Mouse (Mus musculus) liver, embryonic 11.5 days (tissue): ENCODE measurements around the gene Paqr3. TPM values are rescaled to one million over a fixed set of nuclear protein-coding genes. Genes with fewer than 3 reads are reported as not detected.

ENCODE experiments used
- ATAC-seq: fragments of 200-750 bp; cut with Nextera tagmentation; replicated peaks from 2 replicates; pipeline ENCODE4 v1.8.0; 2017; ENCODE audit warnings: moderate number of reproducible peaks, mild to moderate bottlenecking, moderate TSS enrichment, moderate library complexity; ENCODE audit not compliant: low FRiP score
- DNase-seq: peaks from one replicate; pipeline ENCODE4 v3.0.0-alpha.2; 2017; ENCODE audit warnings: low spot score
- H3K27ac ChIP-seq: fragments of 300-500 bp; sonication (generic); 2 replicates; pipeline ENCODE4 v1.5.1; 2014; ENCODE audit warnings: mild to moderate bottlenecking, low read depth, low read length, control low read depth
- H3K27me3 ChIP-seq: fragments of 300-500 bp; sonication (generic); replicated peaks from 2 replicates; pipeline ENCODE4 v1.6.1; 2014; ENCODE audit warnings: low read length, mixed read lengths; ENCODE audit not compliant: control insufficient read depth, insufficient read depth
- H3K36me3 ChIP-seq: fragments of 300-500 bp; sonication (generic); 2 replicates; pipeline ENCODE4 v1.6.1; 2014; ENCODE audit warnings: mild to moderate bottlenecking, low read length, moderate library complexity, mixed read lengths; ENCODE audit not compliant: control insufficient read depth, insufficient read depth
- H3K4me1 ChIP-seq: fragments of 300-500 bp; sonication (generic); replicated peaks from 2 replicates; pipeline ENCODE4 v1.6.1; 2014; ENCODE audit warnings: low read length, mixed read lengths; ENCODE audit not compliant: control insufficient read depth, insufficient read depth
- H3K4me2 ChIP-seq: fragments of 300-500 bp; sonication (generic); 2 replicates; pipeline ENCODE4 v1.6.1; 2014; ENCODE audit warnings: mild to moderate bottlenecking, control low read depth, moderate library complexity
- H3K4me3 ChIP-seq: fragments of 300-500 bp; sonication (generic); 2 replicates; pipeline ENCODE4 v1.5.1; 2014; ENCODE audit warnings: low read depth, low read length, control low read depth
- H3K9ac ChIP-seq: fragments of 300-500 bp; sonication (generic); 2 replicates; pipeline ENCODE4 v1.6.1; 2014; ENCODE audit warnings: low read depth, low read length, control low read depth
- H3K9me3 ChIP-seq: fragments of 300-500 bp; sonication (generic); 2 replicates; pipeline ENCODE4 v1.6.1; 2016; ENCODE audit warnings: low read length, inconsistent platforms, mixed read lengths; ENCODE audit not compliant: control insufficient read depth
- WGBS: fragments of 180-500 bp; shearing (Covaris S2); extraction: QIAGEN DNeasy Blood & Tissue Kit; methylation state at CpG from one replicate; pipeline ENCODE4 v1.1.7; 2014; 5-methylcytosine and 5-hydroxymethylcytosine counted together
- polyA plus RNA-seq: library from polyadenylated mRNA; unstranded; fragments of >200 nt; fragmentation: Nextera tagmentation; extraction: Ambion mirVana; gene quantifications from 2 replicates; pipeline ENCODE4 v1.2.1, GENCODE M21; 2014

Gene Paqr3
- polyA plus RNA-seq, 1 experiment from 2014 or later = 1.9 TPM

GRCm38 (mm10) chr5:97124977-97125376 lies 13.6 kb upstream of the Paqr3 start:
- DNase-seq (no peak), ATAC-seq (no peak)
- Histone ChIP-seq H3K4me2 (no peak overlapping the region), H3K9me3 (no peaks in the 10 kb centered on the region), H3K27ac (no peak overlapping the region), H3K36me3 (no peaks in the 10 kb centered on the region), H3K4me1 (no peaks in the 10 kb centered on the region), H3K4me3 (no peak overlapping the region), H3K27me3 (no peaks in the 10 kb centered on the region), H3K9ac (no peak overlapping the region)
- WGBS = 77% methylated on average over 12 of the region's 12 CpGs

DNA sequence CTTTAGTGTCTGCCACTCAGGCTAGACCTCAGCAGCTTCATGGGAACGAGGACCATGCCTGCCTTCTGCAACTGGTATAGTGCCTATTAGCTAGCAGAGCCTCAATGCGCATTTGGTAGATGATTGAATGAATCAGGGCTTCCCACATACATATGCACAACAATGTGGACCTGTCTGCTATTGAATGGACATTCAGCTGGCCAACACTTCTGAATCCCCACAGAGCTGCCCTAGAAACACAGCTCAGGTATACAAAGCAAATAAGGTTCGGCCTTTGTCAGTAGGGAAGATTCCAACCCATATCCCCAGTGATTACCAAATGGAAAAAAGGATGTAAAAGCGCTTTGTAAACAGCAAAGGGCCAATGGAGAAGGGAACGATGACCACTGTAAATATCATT lies 699 bp downstream of the Paqr3 start:
- Histone ChIP-seq H3K27me3 (no peaks in the 10 kb centered on the region), H3K36me3 (no peaks in the 10 kb centered on the region), H3K4me1 (peaks cover 5% of the 10 kb centered on the region; the same call in 1 of the 2 replicates), H3K9me3 (no peaks in the 10 kb centered on the region), H3K4me2 (peak overlapping the region; percentile 92), H3K4me3 (peak overlapping the region; percentile 71), H3K27ac (no peak overlapping the region), H3K9ac (peak overlapping the region; percentile 67)
- no peak for DNase-seq
- WGBS = 27% methylated on average over 5 of the region's 5 CpGs
- no peak for ATAC-seq

GRCm38 (mm10) chr5:97110133-97110532 lies 1.3 kb downstream of the Paqr3 start:
- Histone ChIP-seq H3K4me1 (peaks cover 5% of the 10 kb centered on the region; the same call in 1 of the 2 replicates), H3K27ac (no peak overlapping the region), H3K9me3 (no peaks in the 10 kb centered on the region), H3K36me3 (no peaks in the 10 kb centered on the region), H3K27me3 (no peaks in the 10 kb centered on the region), H3K4me2 (peak overlapping the region; percentile 92), H3K9ac (no peak overlapping the region), H3K4me3 (no peak overlapping the region)
- 70% methylated on average over 2 of the region's 2 CpGs for WGBS
- no peak for ATAC-seq
- DNase-seq = no peak

DNA sequence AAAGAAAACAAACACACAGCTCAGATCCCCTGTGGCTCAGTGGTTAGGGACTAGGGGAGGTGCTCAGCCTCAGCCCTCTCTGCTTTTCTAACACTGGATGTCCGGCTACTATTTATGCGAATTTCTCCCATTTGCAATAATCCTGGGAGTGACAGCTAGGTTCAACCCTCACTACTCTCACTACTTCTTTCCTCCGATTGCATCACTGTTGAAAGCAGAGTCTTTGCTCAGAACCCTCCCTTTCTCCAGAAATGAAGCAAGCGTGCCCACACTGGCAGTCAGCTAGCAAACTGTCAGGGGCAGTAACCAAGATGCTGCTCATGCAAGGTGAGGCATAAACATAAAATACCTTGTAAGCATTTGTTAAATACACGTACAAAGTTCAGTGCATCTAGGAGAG lies 3.1 kb downstream of the Paqr3 start:
- Histone ChIP-seq H3K27me3 (no peaks in the 10 kb centered on the region), H3K4me3 (no peak overlapping the region), H3K27ac (no peak overlapping the region), H3K9ac (no peak overlapping the region), H3K36me3 (no peaks in the 10 kb centered on the region), H3K9me3 (no peaks in the 10 kb centered on the region), H3K4me1 (peaks cover 5% of the 10 kb centered on the region; the same call in 1 of the 2 replicates), H3K4me2 (no peak overlapping the region)
- WGBS = 87% methylated on average over 5 of the region's 5 CpGs
- no peak for ATAC-seq
- DNase-seq = no peak

- WGBS = 88% methylated on average over 8 of the region's 8 CpGs
- ATAC-seq (no peak), DNase-seq (no peak)
Observed at GRCm38 (mm10) chr5:97099954-97100353, 11.4 kb downstream of the Paqr3 start.

GRCm38 (mm10) chr5:97097631-97098041 lies 13.8 kb downstream of the Paqr3 start:
- WGBS = 65% methylated on average over 9 of the region's 9 CpGs
- H3K36me3 ChIP-seq = no peaks in the 10 kb centered on the region
- no peaks in the 10 kb centered on the region for H3K27me3 ChIP-seq
- no peak overlapping the region for H3K4me2 ChIP-seq
- H3K4me3 ChIP-seq = no peak overlapping the region
- ATAC-seq = no peak
- no peak for DNase-seq
- H3K9ac ChIP-seq = no peak overlapping the region
- H3K9me3 ChIP-seq = no peaks in the 10 kb centered on the region
- no peaks in the 10 kb centered on the region; the same call in 1 of the 2 replicates for H3K4me1 ChIP-seq
- H3K27ac ChIP-seq = no peak overlapping the region

More at GRCm38 (mm10) chr5:97099954-97100353, 11.4 kb downstream of the Paqr3 start:
- H3K9me3 ChIP-seq = no peaks in the 10 kb centered on the region
- H3K4me2 ChIP-seq = no peak overlapping the region
- H3K4me1 ChIP-seq = no peaks in the 10 kb centered on the region
- H3K4me3 ChIP-seq = no peak overlapping the region
- no peaks in the 10 kb centered on the region for H3K27me3 ChIP-seq
- H3K36me3 ChIP-seq = no peaks in the 10 kb centered on the region
- H3K9ac ChIP-seq = no peak overlapping the region
- H3K27ac ChIP-seq = no peak overlapping the region

DNA sequence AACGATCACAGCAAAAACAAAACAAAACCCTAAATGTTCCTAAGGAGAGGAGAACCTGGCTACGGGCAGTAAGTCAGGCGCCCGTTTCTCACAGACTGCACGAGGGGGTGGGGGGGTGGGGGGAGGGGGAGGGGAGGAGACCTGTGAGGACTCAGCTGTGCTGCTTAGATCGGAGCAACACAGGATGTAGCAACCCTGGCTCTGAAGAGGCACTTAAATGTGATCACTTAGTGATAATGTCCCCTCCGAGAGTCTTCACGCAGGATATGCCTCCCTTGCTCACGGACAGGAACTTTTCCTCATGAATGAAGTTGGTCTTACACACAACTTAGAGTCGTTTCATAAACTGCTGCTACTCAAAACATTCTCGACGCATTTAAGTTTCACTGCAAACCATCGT lies 16.1 kb downstream of the Paqr3 start:
- Histone ChIP-seq H3K27me3 (no peaks in the 10 kb centered on the region), H3K9me3 (no peaks in the 10 kb centered on the region), H3K36me3 (no peaks in the 10 kb centered on the region), H3K4me2 (no peak overlapping the region), H3K4me3 (no peak overlapping the region), H3K27ac (no peak overlapping the region), H3K4me1 (no peaks in the 10 kb centered on the region; the same call in 1 of the 2 replicates), H3K9ac (no peak overlapping the region)
- peak; percentile 32; the same call in 1 of the 2 replicates for ATAC-seq
- whole genome bisulfite sequencing = 45% methylated on average over 12 of the region's 13 CpGs
- no peak for DNase-seq

- DNase-seq (peak; percentile 30), ATAC-seq (no peak)
- Histone ChIP-seq H3K27me3 (no peaks in the 10 kb centered on the region), H3K4me1 (no peaks in the 10 kb centered on the region; the same call in 1 of the 2 replicates), H3K4me2 (no peak overlapping the region), H3K9me3 (no peaks in the 10 kb centered on the region), H3K36me3 (peaks cover 8% of the 10 kb centered on the region; the same call in 1 of the 2 replicates), H3K4me3 (no peak overlapping the region), H3K9ac (no peak overlapping the region), H3K27ac (no peak overlapping the region)
- 85% methylated on average over 8 of the region's 8 CpGs for WGBS
Observed at GRCm38 (mm10) chr5:97092970-97093369, 18.4 kb downstream of the Paqr3 start.

DNA sequence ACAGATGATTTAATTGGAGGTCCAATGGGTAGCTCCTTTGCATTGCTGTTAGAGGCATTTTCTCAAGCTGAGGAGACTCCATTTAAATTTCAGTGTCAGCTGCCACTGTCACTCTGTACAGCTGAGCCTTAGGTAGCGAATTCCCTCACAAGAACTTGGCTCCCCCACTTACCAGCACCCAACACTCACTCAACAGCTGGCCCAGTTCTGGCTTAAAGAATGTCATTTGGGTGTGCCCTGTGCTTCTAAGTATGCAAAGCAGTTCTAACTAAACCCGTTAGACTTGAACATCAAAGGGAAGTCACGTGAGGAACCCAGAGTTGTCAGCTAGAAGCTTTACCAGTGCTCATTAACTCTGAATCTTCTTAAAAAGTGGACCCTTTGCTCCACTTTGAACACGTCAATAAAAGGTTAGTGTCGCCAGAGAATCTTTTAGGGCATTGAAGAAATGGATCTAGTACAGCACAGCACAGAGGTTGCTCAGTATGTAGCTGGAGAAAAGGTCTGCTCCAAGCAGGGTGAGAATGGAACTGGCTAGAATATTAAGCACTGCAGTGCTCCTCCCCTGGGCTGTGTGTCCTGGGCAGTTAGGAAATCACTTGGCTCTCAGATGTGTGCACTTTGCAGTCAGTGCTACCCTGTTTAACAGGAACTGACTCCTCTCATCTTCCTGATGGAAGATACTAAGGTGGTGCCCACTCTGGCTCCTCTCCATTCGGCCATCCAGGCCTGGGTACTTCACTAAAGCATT lies 21.2 kb downstream of the Paqr3 start:
- ATAC-seq = no peak
- no peak overlapping the region for H3K27ac ChIP-seq

More for the DNA sequence above, 21.2 kb downstream of the Paqr3 start:
- 79% methylated on average over 6 of the region's 6 CpGs for WGBS
- Histone ChIP-seq H3K4me2 (no peak overlapping the region), H3K9me3 (no peaks in the 10 kb centered on the region), H3K4me1 (no peaks in the 10 kb centered on the region; the same call in 1 of the 2 replicates), H3K27me3 (no peaks in the 10 kb centered on the region), H3K9ac (no peak overlapping the region), H3K36me3 (peaks cover 23% of the 10 kb centered on the region), H3K4me3 (no peak overlapping the region)
- DNase-seq = no peak
